Mouse (Mus musculus) liver, adult (tissue): Measurements from ENCODE around the gene Stkld1.

Source experiments
- GATA4 ChIP-seq: IDR thresholded peaks from 2 replicates; pipeline ENCODE4 v1.6.1; 2014; ENCODE audit warnings: mild to moderate bottlenecking, low read length; ENCODE audit not compliant: insufficient replicate concordance

Gene Stkld1

GRCm38 (mm10) chr2:26913416-26914147 lies 20.3 kb upstream of the Stkld1 start:
- no peak for TF ChIP-seq GATA4

- TF ChIP-seq GATA4, result no peak
These were observed 19.5 kb upstream of the Stkld1 start for GRCm38 (mm10) chr2:26914148-26914941.

- TF ChIP-seq GATA4, result no peak
These were observed 17.7 kb upstream of the Stkld1 start, which contains the start of the genes Surf2 and Surf1 for GRCm38 (mm10) chr2:26915927-26916728. TSS of gene Surf2 (plus strand) at chr2:26916367. TSS of gene Surf1 (minus strand) at chr2:26916530.

GRCm38 (mm10) chr2:26916738-26917137 lies 17.1 kb upstream of the Stkld1 start:
- TF ChIP-seq GATA4, result no peak

GRCm38 (mm10) chr2:26919684-26920083 lies 14.2 kb upstream of the Stkld1 start:
- no peak for TF ChIP-seq GATA4

- TF ChIP-seq GATA4, result no peak
These were observed 13.5 kb upstream of the Stkld1 start for GRCm38 (mm10) chr2:26920190-26920855.

- TF ChIP-seq GATA4, result no peak
These were observed 12.1 kb upstream of the Stkld1 start for GRCm38 (mm10) chr2:26921784-26922183.

GRCm38 (mm10) chr2:26927745-26928476 lies 5.9 kb upstream of the Stkld1 start:
- no peak for TF ChIP-seq GATA4

- TF ChIP-seq GATA4, result no peak
These were observed 3.5 kb upstream of the Stkld1 start for GRCm38 (mm10) chr2:26930390-26930789.

GRCm38 (mm10) chr2:26932473-26933303 lies 1.2 kb upstream of the Stkld1 start:
- TF ChIP-seq GATA4, result no peak

- no peak for TF ChIP-seq GATA4
These were observed 1.4 kb downstream of the Stkld1 start for GRCm38 (mm10) chr2:26935286-26935685.

GRCm38 (mm10) chr2:26936425-26936824 lies 2.6 kb downstream of the Stkld1 start:
- TF ChIP-seq GATA4, result no peak

- TF ChIP-seq GATA4, result no peak
These were observed 7.7 kb downstream of the Stkld1 start for GRCm38 (mm10) chr2:26941539-26941938.
